Mouse (Mus musculus): Measurements from ENCODE around the gene E330017A01Rik.

DNA sequence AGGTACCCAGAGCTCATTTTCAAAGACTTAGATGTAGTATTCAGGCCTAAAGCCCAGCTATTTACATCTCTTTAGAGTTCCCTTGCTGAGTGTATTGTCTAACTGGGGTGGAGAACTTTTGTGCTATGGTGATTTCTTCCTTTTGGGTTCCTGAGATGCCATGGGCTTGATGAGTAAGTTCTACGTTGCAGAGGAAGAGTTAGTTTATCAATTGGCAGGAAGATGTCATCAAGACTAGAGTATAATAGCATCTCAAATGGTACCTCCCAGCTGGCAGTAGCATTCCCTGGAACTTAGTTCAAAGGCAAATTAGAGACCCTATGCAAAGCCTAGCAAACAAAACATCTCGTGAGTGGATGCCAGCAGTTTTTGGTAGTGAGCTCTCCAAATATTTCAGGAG, 2.7 kb downstream of the E330017A01Rik start:
- TF ChIP-seq CTCF (IDR thresholded peaks at IDR 0.05) = no peak
- TF ChIP-seq EP300 (IDR thresholded peaks at IDR 0.05) = no peak
